16 mouse cellular contexts compared by ENCODE assay signal in genomic region chr5:79826531-79826930, GRCm38 (mm10).
"Had no signal": no experiment of that assay in that cellular context is flagged by ENCODE, and none has a peak within 500 bp of the region (broad histone marks: within the 10 kb centered on the region; RNA-seq: fewer than 3 reads in every experiment).

No protein-coding gene starts in this region.

- H3K27ac ChIP-seq: neural tube, embryonic 12.5 days; neural tube, embryonic 13.5 days; neural tube, embryonic 15.5 days; stomach, embryonic 15.5 days; stomach, postnatal 0 days had no signal

- H3K4me3 ChIP-seq: neural tube, embryonic 12.5 days; neural tube, embryonic 13.5 days; neural tube, embryonic 15.5 days; stomach, embryonic 15.5 days had no signal

- H3K36me3 ChIP-seq: neural tube, embryonic 12.5 days; neural tube, embryonic 13.5 days; neural tube, embryonic 15.5 days; stomach, embryonic 15.5 days had no signal

- H3K9me3 ChIP-seq: stomach, embryonic 15.5 days had no signal

- H3K9ac ChIP-seq: neural tube, embryonic 12.5 days; neural tube, embryonic 13.5 days; neural tube, embryonic 15.5 days; stomach, embryonic 15.5 days had no signal

- DNase-seq: retina, postnatal 1 day; right cerebral cortex, adult 18-20 months; right cerebral cortex, postnatal 14 days; right cerebral cortex, postnatal 4 days; spleen, adult 18-20 months; thymus, adult 18-20 months; thymus, adult 2 months; thymus, postnatal 14 days; thymus, postnatal 25 days; thymus, postnatal 36 days; thymus, postnatal 4 days had no signal

- H3K4me1 ChIP-seq: neural tube, embryonic 12.5 days; neural tube, embryonic 13.5 days; neural tube, embryonic 15.5 days; stomach, embryonic 15.5 days had no signal
